Mouse (Mus musculus) adrenal gland, adult 18-20 months (tissue): Measurements from ENCODE around the gene Ccdc160. TPM values are rescaled to one million over a fixed set of nuclear protein-coding genes. Genes with fewer than 3 reads are reported as not detected.

Experiments
- DNase-seq, 2 experiments: peaks; one replicate each; pipeline ENCODE4 v3.0.0; 2021 to 2022; ENCODE audit warnings: low spot score in 2 of 2
- long read RNA-seq, 2 experiments: library from polyadenylated mRNA; stranded (forward); transcript quantifications; one replicate each; pipeline ENCODE4 v2.0.0; 2021
- total RNA-seq, 2 experiments: library from RNA; stranded (reverse); gene quantifications; 1 replicate in 1 of 2; 2 replicates in 1 of 2; pipeline ENCODE4 v1.2.3; 2021

The Ccdc160 gene
- 10 to 100 TPM; 21.2 to 28.9 TPM for total RNA-seq
- long read RNA-seq, experiment 1, transcript Ccdc160-201 (2 exons, 1,536 nt), result major isoform, 13 of 15 reads
- long read RNA-seq, experiment 1, partial matches to known transcripts, result 0 of 15 reads
- long read RNA-seq, experiment 1, other reads (novel, unspliced or antisense), result 2 of 15 reads
- long read RNA-seq, experiment 2, transcript Ccdc160-201 (2 exons, 1,536 nt), result major isoform, 44 of 45 reads
- long read RNA-seq, experiment 2, partial matches to known transcripts, result 0 of 45 reads
- long read RNA-seq, experiment 2, other reads (novel, unspliced or antisense), result 1 of 45 reads

- peak; percentile 57 to 62 for DNase-seq
Observed at GRCm38 (mm10) chrX:52790980-52791593, at the start of gene Ccdc160. Gene Ccdc160 (plus strand): TSS chrX:52791200.

- DNase-seq, result no peak
Observed at GRCm38 (mm10) chrX:52743781-52744180, 47.2 kb upstream of the Ccdc160 start.

- DNase-seq, result no peak
Observed at GRCm38 (mm10) chrX:52744201-52745051, 46.6 kb upstream of the Ccdc160 start.

DNA sequence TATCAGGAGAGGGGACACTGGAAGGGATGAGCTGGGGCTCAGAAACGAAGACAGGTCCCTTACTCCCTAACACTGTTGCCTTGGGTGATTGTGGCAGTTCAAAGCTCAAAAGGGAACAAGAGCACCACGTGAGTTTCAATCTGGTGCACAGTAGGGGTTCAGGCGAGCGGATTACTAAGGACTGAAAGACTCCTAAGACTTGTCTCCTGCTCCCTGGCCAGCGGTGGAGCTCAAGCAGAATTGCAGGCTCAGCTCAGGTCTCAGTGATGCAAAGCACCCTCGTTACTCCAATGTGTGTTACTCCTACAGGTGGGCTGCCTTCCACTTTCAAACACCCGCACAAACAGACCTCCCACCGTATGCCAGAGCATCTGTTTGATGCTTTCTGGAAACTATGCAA lies 45.5 kb upstream of the Ccdc160 start:
- no peak for DNase-seq

- DNase-seq, result no peak
Observed at GRCm38 (mm10) chrX:52745917-52746316, 45.1 kb upstream of the Ccdc160 start.

DNA sequence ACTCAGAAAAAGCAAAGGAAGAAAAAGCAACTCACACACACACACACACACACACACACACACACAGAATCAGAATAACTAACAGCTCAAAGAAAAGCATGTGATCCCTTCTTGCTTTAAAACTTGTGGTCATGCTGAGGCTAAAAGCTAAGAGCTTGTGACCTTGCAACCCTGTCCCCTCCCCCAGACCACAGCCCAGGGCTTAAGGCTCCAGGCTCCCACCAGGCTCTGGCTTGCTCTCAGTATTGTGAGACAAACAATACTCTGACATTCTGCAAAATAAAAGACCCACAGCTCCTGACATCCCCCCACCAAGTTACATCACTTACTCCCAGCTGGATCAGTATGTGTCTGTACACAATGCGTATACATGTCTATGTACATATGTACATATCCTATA lies 44.2 kb upstream of the Ccdc160 start:
- no peak for DNase-seq

DNA sequence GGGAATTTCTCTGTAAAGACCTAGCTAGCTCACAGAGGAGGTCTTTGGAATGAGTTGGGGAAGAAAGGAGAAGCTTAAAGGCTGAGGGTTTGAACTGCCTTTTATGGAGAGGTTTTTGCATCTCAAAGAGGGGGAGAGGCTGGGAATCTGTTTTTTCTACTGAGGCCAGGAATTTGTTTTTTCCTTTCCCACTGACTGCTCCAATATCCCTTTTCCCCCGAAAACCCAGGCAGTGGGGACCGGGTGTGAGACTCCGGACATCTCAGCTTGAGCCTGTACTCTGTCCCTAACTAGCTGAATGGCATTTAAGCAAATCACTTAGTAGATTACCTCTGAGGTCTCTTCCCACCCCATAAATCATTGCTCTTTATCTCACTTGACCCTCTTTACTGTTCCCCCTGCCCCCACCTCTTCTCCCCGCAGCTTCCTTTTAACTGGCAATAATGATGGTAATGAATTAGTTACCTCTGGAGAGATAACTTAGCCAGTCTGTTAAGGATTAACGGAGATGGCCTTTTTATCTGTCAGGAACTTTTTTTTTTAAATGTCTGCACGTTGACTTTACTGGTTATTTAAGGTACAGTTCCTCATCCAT lies 37.4 kb upstream of the Ccdc160 start:
- DNase-seq, result no peak

- DNase-seq, result no peak
Observed at GRCm38 (mm10) chrX:52757164-52757563, 33.8 kb upstream of the Ccdc160 start.

- DNase-seq, result no peak
Observed at GRCm38 (mm10) chrX:52759232-52759631, 31.8 kb upstream of the Ccdc160 start.

DNA sequence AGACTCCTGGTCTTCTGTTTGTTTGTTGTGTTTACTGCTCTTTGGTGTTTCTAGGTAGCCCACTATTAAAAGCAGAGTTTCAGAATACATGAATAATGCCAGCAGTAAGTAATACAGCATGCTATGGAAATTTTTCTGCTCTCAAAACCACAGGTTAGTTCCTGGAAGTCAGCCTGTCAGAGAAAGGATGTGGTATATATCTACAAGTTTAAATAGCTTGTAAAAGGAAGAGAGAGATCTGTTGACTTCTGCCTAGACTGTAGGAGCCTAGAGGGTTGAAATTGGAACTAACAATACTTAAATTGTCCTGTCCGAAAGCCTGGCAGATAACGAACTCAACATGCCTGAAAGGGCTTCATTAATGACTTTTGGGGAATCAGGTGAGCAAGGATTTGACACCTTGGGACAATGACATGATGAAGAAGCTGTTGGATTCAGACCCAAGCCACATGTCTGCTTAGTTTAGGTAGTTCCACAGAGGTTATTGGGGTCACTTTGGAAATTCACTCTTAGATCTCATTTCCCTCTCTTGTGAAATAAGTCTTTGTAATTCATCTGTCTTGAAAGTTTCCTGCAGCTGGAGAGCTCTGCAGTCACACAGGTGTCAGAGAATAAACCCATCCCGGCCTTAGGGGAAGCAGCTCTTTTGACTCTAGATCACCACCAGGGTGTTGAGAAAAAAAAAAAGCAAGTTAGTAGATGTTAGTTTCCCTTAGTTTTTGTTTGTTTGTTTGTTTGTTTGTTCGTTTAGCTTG lies 30.6 kb upstream of the Ccdc160 start:
- DNase-seq, result no peak

DNA sequence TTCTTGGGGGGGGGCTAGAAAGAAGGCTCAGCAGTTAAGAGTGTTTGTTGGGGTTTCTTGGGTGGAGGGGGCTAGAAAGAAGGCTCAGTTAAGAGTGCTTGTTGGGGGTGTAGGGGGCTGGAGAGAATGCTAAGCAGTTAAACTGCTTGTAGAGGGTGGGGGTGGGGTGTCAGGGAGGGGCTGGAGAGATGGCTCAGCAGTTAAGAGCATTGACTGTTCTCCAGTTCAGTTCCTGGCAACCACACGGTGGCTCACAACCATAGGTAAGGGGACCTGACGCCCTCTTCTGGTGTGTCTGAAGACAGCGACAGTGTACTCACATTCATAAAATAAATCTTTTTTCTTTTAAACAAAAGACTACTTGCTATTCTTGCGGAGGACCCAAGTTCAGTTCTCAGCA lies 28.8 kb upstream of the Ccdc160 start:
- DNase-seq, result no peak

DNA sequence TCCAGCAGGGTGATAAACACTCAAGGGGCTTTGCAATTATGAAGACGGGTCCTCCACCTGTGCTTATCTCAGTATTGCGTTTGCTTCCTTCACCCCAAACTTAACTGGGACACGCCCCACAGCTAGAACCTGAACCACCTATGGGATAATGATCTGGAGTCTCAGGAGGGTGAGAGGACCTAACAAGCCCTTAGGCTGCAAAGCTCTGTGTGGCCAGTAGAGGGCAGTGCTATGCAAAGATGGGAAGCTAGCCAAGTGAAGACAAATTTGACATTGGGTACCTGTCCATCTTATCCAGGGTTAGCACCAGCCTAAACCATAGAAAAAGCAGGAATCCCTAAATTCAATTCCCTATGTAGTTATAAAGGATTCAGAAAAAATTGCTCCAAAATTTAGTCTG lies 15.0 kb upstream of the Ccdc160 start:
- peak in 1 of 2 experiments; percentile 30 for DNase-seq

- DNase-seq, result no peak
Observed at GRCm38 (mm10) chrX:52777671-52778070, 13.3 kb upstream of the Ccdc160 start.

DNA sequence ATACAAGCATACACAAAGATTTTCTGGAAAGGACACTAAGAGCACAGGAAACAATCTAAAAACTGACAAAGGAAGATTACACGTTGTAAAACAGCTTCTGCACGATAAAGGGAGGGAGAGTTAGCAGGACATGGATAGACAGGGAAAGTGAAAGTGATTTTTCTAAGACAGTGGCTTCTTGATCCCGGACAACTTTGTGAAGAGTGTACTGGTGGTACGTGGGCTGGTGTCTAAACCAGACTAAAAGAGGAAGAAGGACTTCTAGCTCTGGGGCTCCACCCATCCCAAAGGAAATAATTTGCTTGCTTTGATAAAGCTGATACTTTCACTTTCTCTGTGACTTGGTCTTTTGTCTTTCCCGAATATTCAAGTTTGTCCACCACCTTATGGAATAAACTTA lies 7.1 kb upstream of the Ccdc160 start:
- no peak for DNase-seq

GRCm38 (mm10) chrX:52791944-52792719 lies 1.1 kb downstream of the Ccdc160 start:
- no peak for DNase-seq

GRCm38 (mm10) chrX:52792861-52793260 lies 1.9 kb downstream of the Ccdc160 start:
- DNase-seq, result no peak

GRCm38 (mm10) chrX:52795816-52796215 lies 4.8 kb downstream of the Ccdc160 start:
- no peak for DNase-seq

DNA sequence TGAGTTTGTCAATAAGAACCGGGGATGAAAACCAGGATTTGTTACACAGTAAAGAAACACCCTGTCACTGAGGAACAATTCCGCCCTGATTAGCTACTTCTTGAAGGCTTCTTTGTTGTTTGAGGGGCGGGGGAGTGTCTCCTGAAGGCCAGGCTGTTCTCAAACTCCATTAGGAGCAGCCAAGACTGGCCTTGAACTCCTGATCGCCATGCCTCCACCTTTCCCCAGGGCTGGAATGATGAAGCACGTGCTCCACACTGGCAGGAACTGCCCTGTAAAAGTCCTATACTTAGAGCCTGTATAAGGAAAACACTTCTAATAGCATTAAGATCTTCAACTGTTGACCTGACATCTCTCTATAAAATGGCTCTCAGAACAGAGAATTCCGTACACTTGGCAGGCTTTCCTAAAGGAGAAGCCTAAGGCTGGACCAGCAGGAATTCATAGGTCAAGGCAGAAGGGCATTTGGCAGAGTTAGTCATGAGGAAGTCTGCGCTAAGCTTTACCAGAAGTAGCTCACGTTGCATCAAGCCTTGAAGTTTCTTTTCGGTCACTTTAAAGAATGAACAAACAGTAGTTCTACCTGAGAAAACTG lies 6.1 kb downstream of the Ccdc160 start:
- DNase-seq, result no peak

- DNase-seq, result no peak
Observed at GRCm38 (mm10) chrX:52798255-52798654, 7.3 kb downstream of the Ccdc160 start.

GRCm38 (mm10) chrX:52799566-52799965 lies 8.6 kb downstream of the Ccdc160 start:
- no peak for DNase-seq
